Mouse (Mus musculus) left cerebral cortex, postnatal 36 days (tissue): ENCODE results near the gene Dpy19l3. TPM values are rescaled to one million over a fixed set of nuclear protein-coding genes. Genes with fewer than 3 reads are reported as not detected.

Experiments
- DNase-seq, 2 experiments: peaks; one replicate each; pipeline ENCODE4 v3.0.0; 2021 to 2022; ENCODE audit warnings: low spot score in 2 of 2, mixed read lengths in 1 of 2
- intact Hi-C: fragments of 180-260 bp; cut with DNase I; formaldehyde crosslinking; loops from one replicate; pipeline ENCODE4 v1.15.1; 2025
- total RNA-seq, 2 experiments: library from RNA; stranded (reverse); gene quantifications; 2 replicates each; pipeline ENCODE4 v1.2.3; 2021

The Dpy19l3 gene
- total RNA-seq, 2 experiments from 2014 or later, result 56.6 to 79.9 TPM

- intact Hi-C loops, result no loop called here
- DNase-seq, result no peak
Measured at GRCm38 (mm10) chr7:35699005-35699404, 55.2 kb downstream of the Dpy19l3 start.

- intact Hi-C loops, result no loop called here
- DNase-seq, result no peak
Measured at GRCm38 (mm10) chr7:35698073-35698472, 56.2 kb downstream of the Dpy19l3 start.

GRCm38 (mm10) chr7:35692641-35693040 lies 61.6 kb downstream of the Dpy19l3 start:
- intact Hi-C loops, result no loop called here
- DNase-seq, result no peak

- intact Hi-C loops, result no loop called here
- DNase-seq, result no peak
Measured at GRCm38 (mm10) chr7:35692117-35692516, 62.1 kb downstream of the Dpy19l3 start.

- intact Hi-C loops, result loop anchor here (5.0 to 10.0 kb wide), 2 partner anchors 63 to 1206 kb away; partner anchors contain the start of gene Dpy19l3
Measured at GRCm38 (mm10) chr7:35688781-35689349, 65.4 kb downstream of the Dpy19l3 start.

GRCm38 (mm10) chr7:35688276-35688675 lies 66.0 kb downstream of the Dpy19l3 start:
- intact Hi-C loops, result loop anchor here (5.0 to 10.0 kb wide), 2 partner anchors 64 to 1207 kb away; partner anchors contain the start of gene Dpy19l3
- DNase-seq, result no peak

More at GRCm38 (mm10) chr7:35688781-35689349, 65.4 kb downstream of the Dpy19l3 start:
- no peak for DNase-seq

- intact Hi-C loops, result loop anchor here (5.0 to 10.0 kb wide), 2 partner anchors 65 to 1208 kb away; partner anchors contain the start of gene Dpy19l3
- DNase-seq, result no peak
Measured at GRCm38 (mm10) chr7:35687229-35687628, 67.0 kb downstream of the Dpy19l3 start.

GRCm38 (mm10) chr7:35686756-35687155 lies 67.5 kb downstream of the Dpy19l3 start:
- peak; percentile 38 to 47 for DNase-seq
- intact Hi-C loops, result loop anchor here (5.0 to 10.0 kb wide), 2 partner anchors 66 to 1208 kb away; partner anchors contain the start of gene Dpy19l3

GRCm38 (mm10) chr7:35686216-35686615 lies 68.0 kb downstream of the Dpy19l3 start:
- intact Hi-C loops, result loop anchor here (5.0 to 10.0 kb wide), 2 partner anchors 66 to 1209 kb away; partner anchors contain the start of gene Dpy19l3
- DNase-seq, result no peak

GRCm38 (mm10) chr7:35683409-35684122 lies 70.7 kb downstream of the Dpy19l3 start:
- intact Hi-C loops, result loop anchor here (10.0 kb wide), 1 partner anchor 1211 kb away; no protein-coding TSS in a partner anchor
- DNase-seq, result no peak

GRCm38 (mm10) chr7:35681559-35681958 lies 72.7 kb downstream of the Dpy19l3 start:
- intact Hi-C loops, result loop anchor here (10.0 kb wide), 1 partner anchor 1213 kb away; no protein-coding TSS in a partner anchor

GRCm38 (mm10) chr7:35678976-35679375 lies 75.3 kb downstream of the Dpy19l3 start:
- intact Hi-C loops, result no loop called here
- DNase-seq, result no peak

More at GRCm38 (mm10) chr7:35681559-35681958, 72.7 kb downstream of the Dpy19l3 start:
- DNase-seq, result no peak

GRCm38 (mm10) chr7:35668066-35669041 lies 85.9 kb downstream of the Dpy19l3 start:
- DNase-seq, result no peak
- intact Hi-C loops, result no loop called here

- no peak for DNase-seq
- intact Hi-C loops, result no loop called here
Measured at GRCm38 (mm10) chr7:35663790-35664376, 90.4 kb downstream of the Dpy19l3 start.

- DNase-seq, result no peak
- intact Hi-C loops, result no loop called here
Measured at GRCm38 (mm10) chr7:35659173-35659572, 95.1 kb downstream of the Dpy19l3 start.

GRCm38 (mm10) chr7:35657829-35658228 lies 96.4 kb downstream of the Dpy19l3 start:
- DNase-seq, result no peak
- intact Hi-C loops, result no loop called here

- DNase-seq, result no peak
- intact Hi-C loops, result loop anchor here (5.0 kb wide), 1 partner anchor 1706 kb away; no protein-coding TSS in a partner anchor
Measured at GRCm38 (mm10) chr7:35651583-35652270, 102.5 kb downstream of the Dpy19l3 start.

GRCm38 (mm10) chr7:35650716-35651410 lies 103.4 kb downstream of the Dpy19l3 start:
- intact Hi-C loops, result loop anchor here (5.0 kb wide), 1 partner anchor 1706 kb away; no protein-coding TSS in a partner anchor
- peak; percentile 29 to 39 for DNase-seq
